Mouse (Mus musculus) mouse embryonic stem cell (cell line): ENCODE results near the gene Prr7.

Experiments used
- in situ Hi-C, 2 experiments: fragments of 300-500 bp; cut with MboI; formaldehyde crosslinking; loops; 1 replicate in 1 of 2; 3 replicates in 1 of 2; pipeline ENCODE4 v1.14.3; 2019 to 2020; ENCODE audit warnings: low sequenced_read_pairs in 2 of 2, low pct_unique_long_range_greater_than_20kb in 1 of 2, mixed read lengths in 1 of 2; ENCODE audit not compliant: unreplicated experiment in 1 of 2

Gene Prr7

DNA sequence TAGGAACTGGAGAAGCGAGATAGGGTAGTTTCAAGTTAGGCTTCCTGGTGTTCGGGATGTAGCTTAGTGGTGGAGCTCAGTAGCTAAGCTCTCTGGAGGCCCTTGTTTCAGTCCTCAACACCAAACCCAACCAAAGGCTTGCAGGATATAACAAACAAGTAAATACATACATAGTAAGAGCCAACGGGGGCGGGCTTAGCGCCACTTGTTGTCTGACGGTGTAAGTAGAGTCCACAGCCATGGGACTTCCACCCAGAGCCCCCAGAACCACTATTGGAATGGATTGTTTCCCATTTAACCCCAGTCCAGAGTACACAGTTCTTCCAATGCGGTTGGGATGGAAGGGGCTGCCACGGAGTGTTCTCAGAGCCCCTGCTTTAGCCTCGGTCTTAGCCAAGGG, 49.8 kb downstream of the Prr7 start:
- in situ Hi-C loops, result no loop called here

DNA sequence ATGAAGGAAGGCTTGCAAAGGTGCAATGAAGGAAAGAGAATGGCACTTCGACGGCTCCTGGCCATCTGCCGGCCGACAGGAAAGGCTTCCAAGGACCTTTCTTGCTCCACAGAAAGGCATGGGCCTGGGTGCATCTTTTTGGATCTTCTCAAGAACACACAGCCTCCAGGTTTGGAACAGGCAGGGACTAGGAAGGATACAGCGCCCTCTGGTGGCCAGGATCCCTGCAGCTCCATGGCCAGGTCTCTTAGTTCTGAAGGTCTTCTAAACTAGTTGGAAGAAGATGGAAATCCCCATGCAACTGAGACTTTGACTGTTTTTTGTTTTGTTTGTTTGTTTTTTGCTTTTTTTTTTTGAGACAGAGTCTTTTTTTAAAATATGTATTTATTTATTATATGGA, 52.9 kb downstream of the Prr7 start:
- in situ Hi-C loops, result loop anchor here (5.0 kb wide), 1 partner anchor 110 kb away; no protein-coding TSS in a partner anchor

- in situ Hi-C loops, result loop anchor here (5.0 kb wide), 2 partner anchors 42 to 112 kb away; no protein-coding TSS in a partner anchor
These were observed 55.5 kb downstream of the Prr7 start for GRCm38 (mm10) chr13:55519606-55520005.

GRCm38 (mm10) chr13:55522730-55523129, 58.7 kb downstream of the Prr7 start:
- in situ Hi-C loops, result loop anchor here in 1 of 2 experiments (5.0 kb wide), 1 partner anchor 45 kb away; no protein-coding TSS in a partner anchor
